ENCODE assay signal across 31 mouse cellular contexts in the genomic region with DNA sequence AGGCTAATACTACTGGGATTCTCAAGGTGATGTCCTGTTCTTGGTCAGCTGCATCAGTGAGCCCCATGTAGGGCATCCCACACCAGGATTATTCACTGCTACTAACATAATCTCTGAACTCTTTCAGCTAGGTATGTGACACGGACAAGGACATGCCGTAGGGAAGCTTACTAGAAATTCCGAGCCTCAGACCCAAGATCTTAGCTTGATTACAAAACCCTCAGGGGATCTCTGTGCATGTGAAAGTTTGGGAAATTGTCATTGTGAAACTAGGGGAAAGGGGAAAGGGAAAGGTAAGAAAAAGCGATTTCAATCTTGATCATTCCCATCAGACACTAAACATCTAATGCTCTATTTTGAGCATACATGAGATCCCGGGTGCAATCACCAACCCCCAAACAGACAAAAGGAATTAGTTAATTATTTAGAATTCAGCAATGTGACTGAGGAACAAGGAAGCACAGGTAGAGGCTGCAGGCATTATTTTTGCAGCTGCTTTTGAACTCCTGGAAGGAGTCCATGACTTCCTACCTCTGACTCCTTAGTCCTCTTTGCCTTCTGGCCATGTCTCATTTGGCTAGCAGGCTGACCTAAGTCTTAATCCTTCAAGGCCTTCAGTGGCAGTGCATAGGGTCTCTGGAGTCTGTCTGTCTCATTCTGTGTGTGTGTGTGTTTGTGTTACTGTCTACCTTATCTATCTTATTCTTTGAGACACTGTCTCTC.
"Had no signal": no experiment of that assay in that cellular context is flagged by ENCODE, and none has a peak within 500 bp of the region (broad histone marks: within the 10 kb centered on the region; RNA-seq: fewer than 3 reads in every experiment).

No protein-coding gene starts in this region.

- ATAC-seq: liver, embryonic 12.5 days; liver, postnatal 0 days; lung, postnatal 0 days; midbrain, embryonic 13.5 days; midbrain, embryonic 15.5 days; midbrain, embryonic 16.5 days had no signal

- H3K9me3 ChIP-seq: limb, embryonic 10.5 days; limb, embryonic 12.5 days; limb, embryonic 13.5 days; limb, embryonic 15.5 days; liver, embryonic 12.5 days; liver, embryonic 13.5 days; liver, embryonic 15.5 days; lung, embryonic 15.5 days; midbrain, embryonic 10.5 days; midbrain, embryonic 12.5 days; midbrain, embryonic 13.5 days; midbrain, embryonic 15.5 days; neural tube, embryonic 12.5 days had no signal

- H3K4me3 ChIP-seq: limb, embryonic 10.5 days; limb, embryonic 12.5 days; limb, embryonic 13.5 days; limb, embryonic 15.5 days; liver, embryonic 12.5 days; liver, embryonic 13.5 days; liver, embryonic 15.5 days; lung, embryonic 15.5 days; megakaryocyte, embryonic 14.5 days; midbrain, embryonic 10.5 days; midbrain, embryonic 12.5 days; midbrain, embryonic 13.5 days; midbrain, embryonic 15.5 days; myocyte; neural tube, embryonic 12.5 days had no signal

- H3K4me2 ChIP-seq: limb, embryonic 12.5 days; limb, embryonic 13.5 days; limb, embryonic 15.5 days; liver, embryonic 11.5 days; liver, embryonic 12.5 days; liver, embryonic 13.5 days; liver, embryonic 15.5 days; lung, embryonic 14.5 days; midbrain, embryonic 11.5 days; midbrain, embryonic 12.5 days; midbrain, embryonic 13.5 days; midbrain, embryonic 15.5 days; neural tube, embryonic 12.5 days had no signal

- DNase-seq: left cerebral cortex, postnatal 4 days; liver; liver, embryonic 13.5 days; liver, postnatal 0 days; lung, adult 18-20 months; lung, embryonic 14.5 days; lung, postnatal 10 days; lung, postnatal 14 days; lung, postnatal 36 days; lung, postnatal 4 days; midbrain, embryonic 14.5 days had no signal

- H3K9ac ChIP-seq: limb, embryonic 12.5 days; limb, embryonic 13.5 days; limb, embryonic 15.5 days; liver, embryonic 12.5 days; liver, embryonic 13.5 days; liver, embryonic 14.5 days; liver, embryonic 15.5 days; liver, postnatal 0 days; lung, embryonic 14.5 days; lung, embryonic 15.5 days; midbrain, embryonic 12.5 days; midbrain, embryonic 13.5 days; midbrain, embryonic 15.5 days; neural tube, embryonic 12.5 days had no signal

- H3K27me3 ChIP-seq: lung, embryonic 15.5 days had no signal

- H3K27ac ChIP-seq: limb, embryonic 10.5 days; limb, embryonic 12.5 days; limb, embryonic 13.5 days; liver, embryonic 12.5 days; liver, embryonic 13.5 days; liver, embryonic 14.5 days; liver, embryonic 15.5 days; lung, embryonic 15.5 days; macrophage; midbrain, embryonic 10.5 days; midbrain, embryonic 12.5 days; midbrain, embryonic 13.5 days; midbrain, embryonic 15.5 days; neural tube, embryonic 12.5 days had no signal

- H3K36me3 ChIP-seq: limb, embryonic 10.5 days; limb, embryonic 12.5 days; limb, embryonic 13.5 days; limb, embryonic 15.5 days; liver, embryonic 12.5 days; liver, embryonic 13.5 days; liver, embryonic 15.5 days; lung, embryonic 15.5 days; midbrain, embryonic 10.5 days; midbrain, embryonic 12.5 days; midbrain, embryonic 13.5 days; midbrain, embryonic 15.5 days; neural tube, embryonic 12.5 days had no signal
